Mouse (Mus musculus): ENCODE data around the gene Olfr39.
"Not testable (repeated sequence)": the region's sequence is repeated elsewhere in the genome, so short reads cannot be mapped to it uniquely, and the experiment has no call there.

Olfr39 gene

DNA sequence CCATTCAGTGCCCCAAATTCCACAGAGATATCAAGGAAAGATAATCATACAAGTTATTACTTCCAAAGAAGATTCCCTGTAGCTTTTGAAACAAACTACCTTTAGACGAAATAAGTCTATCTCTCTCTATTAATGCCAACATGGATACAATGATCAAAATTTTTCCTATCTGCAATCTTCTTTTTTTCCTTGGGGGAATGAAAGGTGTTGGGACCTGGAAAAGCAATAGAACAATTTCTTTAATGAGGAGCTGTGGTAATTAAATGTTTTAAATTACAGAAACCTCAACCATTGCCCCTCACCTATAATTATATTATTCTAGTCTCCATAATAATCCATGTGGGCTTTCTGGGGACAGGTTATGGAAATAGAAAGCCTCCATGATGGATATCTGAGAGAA is at the start of gene Olfr39:
TSS of gene Olfr39 (plus strand) at position 301 of the 400 bp plus-strand sequence.
- DNase-seq (ENCODE audit: inconsistent age in 2 of 2, low spot score in 1 of 2), result no peak

DNA sequence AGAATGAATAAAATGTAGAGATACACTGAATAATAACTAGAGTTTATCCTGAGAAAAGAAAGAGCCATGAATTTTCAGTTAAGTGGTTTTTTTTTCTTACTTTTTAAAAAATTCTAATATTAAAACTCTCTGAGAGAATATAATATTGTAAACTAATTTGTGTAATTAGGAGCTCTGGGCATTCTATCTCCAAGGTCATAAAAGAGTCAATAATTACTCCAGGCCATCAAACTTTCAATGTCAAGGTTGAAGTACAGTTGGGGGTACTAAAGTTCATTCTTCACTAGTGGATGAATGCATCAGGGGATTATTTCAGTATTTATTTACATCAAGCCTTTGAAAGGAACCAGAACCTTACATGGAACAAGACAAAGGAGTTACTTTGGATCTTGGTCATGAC is 45.3 kb upstream of the Olfr39 start, which contains the start of gene Olfr872:
TSS of gene Olfr872 (plus strand) at position 301 of the 400 bp plus-strand sequence.
- DNase-seq (ENCODE audit: inconsistent age in 2 of 2, low spot score in 1 of 2), result no peak

GRCm38 (mm10) chr9:20237378-20237777 is 44.8 kb upstream of the Olfr39 start:
- no peak for DNase-seq (ENCODE audit: inconsistent age in 2 of 2, low spot score in 1 of 2)

GRCm38 (mm10) chr9:20295562-20295961 is 13.4 kb downstream of the Olfr39 start:
- not testable (repeated sequence) for DNase-seq (ENCODE audit: inconsistent age in 2 of 2, low spot score in 1 of 2)

GRCm38 (mm10) chr9:20298232-20298631 is 16.1 kb downstream of the Olfr39 start, which contains the start of gene Olfr873:
TSS of gene Olfr873 (plus strand) at chr9:20298532.
- DNase-seq (ENCODE audit: inconsistent age in 2 of 2, low spot score in 1 of 2), result no peak

DNA sequence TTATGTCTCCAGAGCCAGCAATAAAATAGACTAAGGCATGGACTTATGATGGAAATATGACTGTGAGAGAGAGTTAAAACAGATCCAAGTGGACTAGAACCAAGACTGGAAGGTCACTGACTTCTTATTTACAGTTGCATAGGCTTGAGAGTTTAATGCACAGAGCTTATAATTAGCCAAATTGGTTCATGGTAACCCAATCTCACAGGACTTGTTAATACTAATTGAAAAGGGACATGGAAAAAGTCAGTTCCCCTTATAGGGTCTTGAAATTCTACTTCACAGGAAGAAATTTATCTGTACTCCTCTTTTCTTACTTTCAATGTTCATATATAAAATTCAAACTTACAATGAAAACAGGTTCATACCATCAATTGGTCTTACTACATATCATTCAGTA is 53.8 kb downstream of the Olfr39 start, which contains the start of gene Olfr18:
TSS of gene Olfr18 (minus strand) at position 101 of the 400 bp plus-strand sequence.
- no peak for DNase-seq (ENCODE audit: inconsistent age in 2 of 2, low spot score in 1 of 2)

Measured in adrenal gland, adult (tissue).